27 mouse cellular contexts compared by ENCODE assay signal in the genomic region with DNA sequence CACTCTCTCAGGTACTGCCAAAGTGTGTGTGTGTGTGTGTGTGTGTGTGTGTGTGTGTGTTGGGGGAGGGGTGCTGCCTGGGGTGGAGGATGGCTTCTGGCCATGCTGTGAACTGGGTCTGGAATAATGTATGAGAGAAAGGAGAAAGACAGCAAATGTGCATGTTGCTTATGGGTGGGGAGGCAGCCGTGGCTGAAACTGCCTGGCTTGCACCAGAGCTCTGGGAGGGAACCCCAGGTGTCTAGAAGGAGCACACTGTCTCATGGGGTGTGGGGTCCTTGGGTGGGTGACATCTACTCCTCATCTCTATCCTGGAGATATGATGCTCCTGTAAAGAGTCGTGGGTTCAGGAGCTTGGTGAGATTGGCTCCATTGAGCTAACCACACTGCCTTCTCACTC. TPM values are rescaled to one million over a fixed set of nuclear protein-coding genes. Genes with fewer than 3 reads are reported as not detected.
DNase-seq lines count a peak whose midpoint lies in the region; ATAC-seq and TF ChIP-seq lines count a peak whose summit lies in the region.
"Had no signal": no experiment of that assay in that cellular context is flagged by ENCODE, and none has a peak within 500 bp of the region (broad histone marks: within the 10 kb centered on the region; RNA-seq: fewer than 3 reads in every experiment).

No protein-coding gene starts in this region.

- intact Hi-C loops in heart, postnatal 25 days (cut with DNase I) = no loop called here

- no peak for TF ChIP-seq CTCF in stomach, postnatal 0 days (IDR thresholded peaks at IDR 0.05; ENCODE audit: low read depth)

- H3K9ac ChIP-seq in midbrain, embryonic 11.5 days (ENCODE audit: low read length) = no peak overlapping the region
- H3K9ac ChIP-seq in midbrain, embryonic 13.5 days (replicated peaks) = no peak overlapping the region
- no peak overlapping the region for H3K9ac ChIP-seq in stomach, postnatal 0 days (ENCODE audit: low read length)
- H3K9ac ChIP-seq: embryonic facial prominence, embryonic 13.5 days; embryonic facial prominence, embryonic 15.5 days; forebrain, embryonic 12.5 days had no signal

- H3K27me3 ChIP-seq in midbrain, embryonic 11.5 days (ENCODE audit: control insufficient read depth, insufficient read depth, low read length) = no peaks in the 10 kb centered on the region
- no peaks in the 10 kb centered on the region for H3K27me3 ChIP-seq in midbrain, embryonic 13.5 days
- H3K27me3 ChIP-seq in stomach, postnatal 0 days (ENCODE audit: control insufficient read depth, insufficient read depth, low read length) = no peaks in the 10 kb centered on the region
- H3K27me3 ChIP-seq: embryonic facial prominence, embryonic 13.5 days; embryonic facial prominence, embryonic 15.5 days; forebrain, embryonic 12.5 days had no signal

- no peak for TF ChIP-seq EP300 in stomach, postnatal 0 days (optimal IDR thresholded peaks at IDR 0.05)

- H3K27ac ChIP-seq in midbrain, embryonic 11.5 days (ENCODE audit: low read depth, low read length) = no peak overlapping the region
- H3K27ac ChIP-seq in midbrain, embryonic 13.5 days = no peak overlapping the region
- peak overlapping the region; percentile 45; the same call in 1 of the 2 replicates for H3K27ac ChIP-seq in stomach, postnatal 0 days (replicated peaks)
- H3K27ac ChIP-seq: embryonic facial prominence, embryonic 13.5 days; embryonic facial prominence, embryonic 15.5 days; forebrain, embryonic 10.5 days; forebrain, embryonic 12.5 days had no signal

- ATAC-seq in midbrain, embryonic 11.5 days (ENCODE audit: low FRiP score) = no peak
- no peak for ATAC-seq in midbrain, embryonic 13.5 days
- ATAC-seq in stomach, postnatal 0 days (ENCODE audit: low FRiP score, low TSS enrichment) = no peak
- ATAC-seq: forebrain, embryonic 14.5 days; forebrain, embryonic 16.5 days had no signal

- H3K36me3 ChIP-seq in midbrain, embryonic 11.5 days (ENCODE audit: control insufficient read depth, insufficient read depth, low read length) = no peaks in the 10 kb centered on the region
- no peaks in the 10 kb centered on the region for H3K36me3 ChIP-seq in midbrain, embryonic 13.5 days
- no peaks in the 10 kb centered on the region for H3K36me3 ChIP-seq in stomach, postnatal 0 days (ENCODE audit: control insufficient read depth, insufficient read depth, low read length)
- H3K36me3 ChIP-seq: embryonic facial prominence, embryonic 13.5 days; embryonic facial prominence, embryonic 15.5 days; forebrain, embryonic 10.5 days; forebrain, embryonic 12.5 days had no signal

- DNase-seq in heart, adult 11 months = peak; percentile 75
- no peak for DNase-seq in heart, postnatal 25 days (ENCODE audit: low spot score)
- peak; percentile 51 for DNase-seq in midbrain, embryonic 11.5 days (ENCODE audit: low spot score, missing footprints)
- DNase-seq in stomach, postnatal 0 days (ENCODE audit: low spot score) = no peak
- no peak for DNase-seq in natural killer cell, adult 2 months (ENCODE audit: low spot score in 2 of 2)
- DNase-seq: adrenal gland, adult 2 months; adrenal gland, postnatal 10 days; adrenal gland, postnatal 25 days; cerebellum, adult 11 months; cerebellum, adult 18-20 months; cerebellum, adult 8-10 months; cerebellum, adult 9-11 months; cerebellum, postnatal 36 days; embryo, embryonic 11 days had no signal

- H3K4me2 ChIP-seq in midbrain, embryonic 11.5 days = no peak overlapping the region
- no peak overlapping the region for H3K4me2 ChIP-seq in midbrain, embryonic 13.5 days (replicated peaks)
- no peak overlapping the region for H3K4me2 ChIP-seq in stomach, postnatal 0 days (replicated peaks; ENCODE audit: low read depth)
- H3K4me2 ChIP-seq: embryonic facial prominence, embryonic 13.5 days; embryonic facial prominence, embryonic 15.5 days; forebrain, embryonic 12.5 days had no signal

- no peaks in the 10 kb centered on the region for H3K9me3 ChIP-seq in midbrain, embryonic 11.5 days (ENCODE audit: control insufficient read depth, low read length)
- H3K9me3 ChIP-seq in midbrain, embryonic 13.5 days = no peaks in the 10 kb centered on the region
- no peaks in the 10 kb centered on the region for H3K9me3 ChIP-seq in stomach, postnatal 0 days (ENCODE audit: control insufficient read depth, low read length)
- H3K9me3 ChIP-seq: embryonic facial prominence, embryonic 13.5 days; embryonic facial prominence, embryonic 15.5 days; forebrain, embryonic 10.5 days; forebrain, embryonic 12.5 days had no signal

- H3K4me3 ChIP-seq in midbrain, embryonic 11.5 days (ENCODE audit: low read depth, low read length) = no peak overlapping the region
- H3K4me3 ChIP-seq in midbrain, embryonic 13.5 days (replicated peaks) = no peak overlapping the region
- peak overlapping the region; percentile 2; the same call in 1 of the 2 replicates for H3K4me3 ChIP-seq in stomach, postnatal 0 days (ENCODE audit: low read depth, low read length)
- H3K4me3 ChIP-seq: embryonic facial prominence, embryonic 13.5 days; embryonic facial prominence, embryonic 15.5 days; erythroblast, embryonic 14.5 days; forebrain, embryonic 10.5 days; forebrain, embryonic 12.5 days had no signal

- WGBS in midbrain, embryonic 11.5 days = 78% methylated on average over 2 of the region's 2 CpGs
- WGBS in midbrain, embryonic 13.5 days = 66% methylated on average over 2 of the region's 2 CpGs
- WGBS in stomach, postnatal 0 days = 49% methylated on average over 2 of the region's 2 CpGs

- H3K4me1 ChIP-seq in midbrain, embryonic 11.5 days (ENCODE audit: control insufficient read depth, insufficient read depth, low read length) = no peaks in the 10 kb centered on the region
- no peaks in the 10 kb centered on the region for H3K4me1 ChIP-seq in midbrain, embryonic 13.5 days (replicated peaks)
- H3K4me1 ChIP-seq in stomach, postnatal 0 days (replicated peaks; ENCODE audit: control insufficient read depth, insufficient read depth) = no peaks in the 10 kb centered on the region
- H3K4me1 ChIP-seq: embryonic facial prominence, embryonic 13.5 days; embryonic facial prominence, embryonic 15.5 days; forebrain, embryonic 12.5 days had no signal

RNA-seq across cellular contexts. Expression of gene Rnf222, which starts 0.3 kb away (rescaled TPM):
- under 1 TPM in 1 of 2 experiments, not detected in 1; 0.08 TPM for total RNA-seq in heart, postnatal 25 days (2021)
- polyA plus RNA-seq in midbrain, embryonic 11.5 days (2014; fragmentation: Nextera tagmentation; extraction: Ambion mirVana) = 0.04 and 0.07 TPM in 2 replicates
- polyA plus RNA-seq in midbrain, embryonic 13.5 days (2015; fragmentation: Nextera tagmentation; extraction: Ambion mirVana) = 0.04 and 0.05 TPM in 2 replicates
- 5.4 and 5.8 TPM in 2 replicates for polyA plus RNA-seq in stomach, postnatal 0 days (2015; fragmentation: Nextera tagmentation; extraction: Ambion mirVana)
- polyA plus RNA-seq: C2C12; erythroblast, embryonic 14.5 days; forebrain, embryonic 14.5 days; forebrain, embryonic 16.5 days had no signal

RNA-seq across cellular contexts. Expression of gene Rpl26, which starts 12.7 kb away (rescaled TPM):
- 100 to 1,000 TPM; 612 to 679 TPM for total RNA-seq in heart, postnatal 25 days (2021)
- polyA plus RNA-seq in midbrain, embryonic 11.5 days (2014; fragmentation: Nextera tagmentation; extraction: Ambion mirVana) = 841 and 881 TPM in 2 replicates
- 718 and 727 TPM in 2 replicates for polyA plus RNA-seq in midbrain, embryonic 13.5 days (2015; fragmentation: Nextera tagmentation; extraction: Ambion mirVana)
- 856 and 899 TPM in 2 replicates for polyA plus RNA-seq in stomach, postnatal 0 days (2015; fragmentation: Nextera tagmentation; extraction: Ambion mirVana)

RNA-seq across cellular contexts. Expression of gene Ndel1, which starts 17.0 kb away (rescaled TPM):
- 10 to 100 TPM; 56.0 to 60.9 TPM for total RNA-seq in heart, postnatal 25 days (2021)
- 47.6 and 49.6 TPM in 2 replicates for polyA plus RNA-seq in midbrain, embryonic 11.5 days (2014; fragmentation: Nextera tagmentation; extraction: Ambion mirVana)
- polyA plus RNA-seq in midbrain, embryonic 13.5 days (2015; fragmentation: Nextera tagmentation; extraction: Ambion mirVana) = 79.9 and 80.8 TPM in 2 replicates
- polyA plus RNA-seq in stomach, postnatal 0 days (2015; fragmentation: Nextera tagmentation; extraction: Ambion mirVana) = 86.4 and 92.6 TPM in 2 replicates

RNA-seq across cellular contexts. Expression of gene Odf4, which starts 38.2 kb away (rescaled TPM):
- total RNA-seq in heart, postnatal 25 days (2021) = not detected
- polyA plus RNA-seq in midbrain, embryonic 11.5 days (2014; fragmentation: Nextera tagmentation; extraction: Ambion mirVana) = not detected in 2 replicates
- 0.57 and 0.73 TPM in 2 replicates for polyA plus RNA-seq in midbrain, embryonic 13.5 days (2015; fragmentation: Nextera tagmentation; extraction: Ambion mirVana)
- 0.22 TPM in 1 of 2 replicates, not detected in the other for polyA plus RNA-seq in stomach, postnatal 0 days (2015; fragmentation: Nextera tagmentation; extraction: Ambion mirVana)
- total RNA-seq: adrenal gland, adult 2 months; common myeloid progenitor, adult 5-6 weeks; ES-E14; MEL had no signal
- polyA plus RNA-seq: adrenal gland, adult 2 months; C2C12; embryonic facial prominence, embryonic 11.5 days; embryonic facial prominence, embryonic 13.5 days; embryonic facial prominence, embryonic 15.5 days; erythroblast, embryonic 14.5 days; forebrain, embryonic 10.5 days; forebrain, embryonic 14.5 days had no signal

Comparison
In these comparisons a context has a peak if more than half of its experiments do, and no peak if none do; other contexts are left out.
1. DNase-seq: peak in heart, adult 11 months (single experiment) and midbrain, embryonic 11.5 days (single experiment); none in heart, postnatal 25 days (single experiment), stomach, postnatal 0 days (single experiment) and natural killer cell, adult 2 months (0 of 2).